Mouse (Mus musculus): Measurements from ENCODE around the gene Scn1b. TPM values are rescaled to one million over a fixed set of nuclear protein-coding genes. Genes with fewer than 3 reads are reported as not detected.
A peak's percentile ranks its signal among the peaks of the same experiment; 100 is the strongest.

The Scn1b gene
- polyA plus RNA-seq, 1 experiment from 2014 or later: 1.1 TPM

DNA sequence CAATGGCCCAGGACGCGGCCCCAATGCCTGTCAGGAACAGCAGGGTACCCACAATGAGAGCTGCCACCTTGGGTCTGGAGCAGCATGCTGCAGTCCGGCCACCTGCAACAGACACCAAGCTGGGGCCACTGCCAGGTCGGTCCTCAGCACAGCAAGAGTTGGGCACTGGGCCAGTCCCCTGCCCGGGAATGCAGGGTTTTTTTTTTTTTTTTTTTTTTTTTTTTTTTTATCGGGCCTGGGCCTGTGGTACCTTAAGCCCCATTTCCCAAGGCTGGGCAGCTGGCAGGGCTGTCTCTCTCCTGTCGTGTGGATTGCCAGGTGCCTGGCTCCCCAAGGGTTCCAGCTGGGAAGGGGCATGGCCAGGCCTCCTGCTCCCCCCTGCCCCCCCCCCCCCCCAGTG is 17.7 kb downstream of the Scn1b start:
- Histone ChIP-seq H3K36me3 (ENCODE audit: poor library complexity, severe bottlenecking) (no peaks in the 10 kb centered on the region), H3K27ac (no peak overlapping the region), H3K4me2 (no peak overlapping the region), H3K9me3 (replicated peaks) (no peaks in the 10 kb centered on the region), H3K27me3 (no peaks in the 10 kb centered on the region), H3K9ac (no peak overlapping the region), H3K4me1 (no peaks in the 10 kb centered on the region), H3K4me3 (no peak overlapping the region)
- 30% methylated on average over 6 of the region's 7 CpGs for WGBS
- ATAC-seq: no peak

- H3K27me3 ChIP-seq: no peaks in the 10 kb centered on the region
- no peak overlapping the region for H3K27ac ChIP-seq
- no peak overlapping the region for H3K9ac ChIP-seq
- no peak for ATAC-seq
- H3K4me3 ChIP-seq: no peak overlapping the region
- H3K4me1 ChIP-seq: no peaks in the 10 kb centered on the region
- no peaks in the 10 kb centered on the region for H3K9me3 ChIP-seq (replicated peaks)
- no peak overlapping the region for H3K4me2 ChIP-seq
- H3K36me3 ChIP-seq (ENCODE audit: poor library complexity, severe bottlenecking): no peaks in the 10 kb centered on the region
- 87% methylated on average over 11 of the region's 11 CpGs for WGBS
These were observed 19.0 kb downstream of the Scn1b start for GRCm38 (mm10) chr7:31107781-31108180.

DNA sequence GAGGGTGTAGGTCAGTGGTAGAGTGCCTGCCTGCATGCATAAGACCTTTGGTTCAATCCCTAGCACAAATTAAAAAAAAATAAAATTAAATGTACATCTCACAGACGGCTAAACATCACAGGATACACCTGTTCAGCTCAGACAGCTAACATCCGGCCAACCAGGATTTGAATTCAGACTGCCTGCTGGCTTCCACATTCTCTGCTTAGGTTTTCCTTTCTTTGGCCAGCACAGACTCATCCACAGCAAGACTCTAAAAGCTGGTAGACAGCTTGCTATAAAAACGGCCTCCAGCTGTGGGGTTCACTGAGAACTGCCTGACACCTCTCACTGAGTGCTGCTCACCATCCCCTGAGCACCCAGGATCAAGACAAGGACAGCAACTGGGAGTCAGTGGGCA is 20.6 kb downstream of the Scn1b start:
- Histone ChIP-seq H3K9me3 (replicated peaks) (no peaks in the 10 kb centered on the region), H3K27ac (no peak overlapping the region), H3K27me3 (no peaks in the 10 kb centered on the region), H3K9ac (no peak overlapping the region), H3K4me1 (no peaks in the 10 kb centered on the region), H3K4me2 (no peak overlapping the region), H3K4me3 (no peak overlapping the region), H3K36me3 (ENCODE audit: poor library complexity, severe bottlenecking) (no peaks in the 10 kb centered on the region)
- 63% methylated on average over 3 of the region's 3 CpGs for WGBS
- no peak for ATAC-seq

- H3K9me3 ChIP-seq (replicated peaks): no peaks in the 10 kb centered on the region
- no peak overlapping the region for H3K9ac ChIP-seq
- no peak overlapping the region for H3K27ac ChIP-seq
- no peaks in the 10 kb centered on the region for H3K27me3 ChIP-seq
- no peaks in the 10 kb centered on the region for H3K4me1 ChIP-seq
- no peaks in the 10 kb centered on the region for H3K36me3 ChIP-seq (ENCODE audit: poor library complexity, severe bottlenecking)
- WGBS: 76% methylated on average over 15 of the region's 15 CpGs
- H3K4me2 ChIP-seq: no peak overlapping the region
- ATAC-seq: no peak
- no peak overlapping the region for H3K4me3 ChIP-seq
These were observed 21.6 kb downstream of the Scn1b start for GRCm38 (mm10) chr7:31105061-31105768.

- Histone ChIP-seq H3K36me3 (ENCODE audit: poor library complexity, severe bottlenecking) (no peaks in the 10 kb centered on the region), H3K9ac (no peak overlapping the region), H3K4me1 (no peaks in the 10 kb centered on the region), H3K4me2 (no peak overlapping the region), H3K9me3 (replicated peaks) (no peaks in the 10 kb centered on the region), H3K27ac (no peak overlapping the region), H3K4me3 (no peak overlapping the region), H3K27me3 (no peaks in the 10 kb centered on the region)
- WGBS: 83% methylated on average over 14 of the region's 14 CpGs
- ATAC-seq: no peak
These were observed 26.0 kb downstream of the Scn1b start for GRCm38 (mm10) chr7:31100786-31101185.

- H3K4me2 ChIP-seq: no peak overlapping the region
- no peak for ATAC-seq
- WGBS: 88% methylated on average over 6 of the region's 6 CpGs
- no peaks in the 10 kb centered on the region for H3K27me3 ChIP-seq
- no peak overlapping the region for H3K9ac ChIP-seq
- no peak overlapping the region for H3K4me3 ChIP-seq
- no peak overlapping the region for H3K27ac ChIP-seq
- H3K9me3 ChIP-seq (replicated peaks): no peaks in the 10 kb centered on the region
- no peaks in the 10 kb centered on the region for H3K4me1 ChIP-seq
- H3K36me3 ChIP-seq (ENCODE audit: poor library complexity, severe bottlenecking): no peaks in the 10 kb centered on the region
These were observed 27.2 kb downstream of the Scn1b start for GRCm38 (mm10) chr7:31099612-31099982.

GRCm38 (mm10) chr7:31098697-31099611 is 27.8 kb downstream of the Scn1b start:
- H3K27me3 ChIP-seq: no peaks in the 10 kb centered on the region
- H3K27ac ChIP-seq: no peak overlapping the region
- H3K36me3 ChIP-seq (ENCODE audit: poor library complexity, severe bottlenecking): no peaks in the 10 kb centered on the region
- no peaks in the 10 kb centered on the region for H3K9me3 ChIP-seq (replicated peaks)
- 77% methylated on average over 22 of the region's 22 CpGs for WGBS
- H3K4me2 ChIP-seq: no peak overlapping the region
- no peak overlapping the region for H3K4me3 ChIP-seq
- H3K4me1 ChIP-seq: no peaks in the 10 kb centered on the region
- no peak for ATAC-seq
- no peak overlapping the region for H3K9ac ChIP-seq

DNA sequence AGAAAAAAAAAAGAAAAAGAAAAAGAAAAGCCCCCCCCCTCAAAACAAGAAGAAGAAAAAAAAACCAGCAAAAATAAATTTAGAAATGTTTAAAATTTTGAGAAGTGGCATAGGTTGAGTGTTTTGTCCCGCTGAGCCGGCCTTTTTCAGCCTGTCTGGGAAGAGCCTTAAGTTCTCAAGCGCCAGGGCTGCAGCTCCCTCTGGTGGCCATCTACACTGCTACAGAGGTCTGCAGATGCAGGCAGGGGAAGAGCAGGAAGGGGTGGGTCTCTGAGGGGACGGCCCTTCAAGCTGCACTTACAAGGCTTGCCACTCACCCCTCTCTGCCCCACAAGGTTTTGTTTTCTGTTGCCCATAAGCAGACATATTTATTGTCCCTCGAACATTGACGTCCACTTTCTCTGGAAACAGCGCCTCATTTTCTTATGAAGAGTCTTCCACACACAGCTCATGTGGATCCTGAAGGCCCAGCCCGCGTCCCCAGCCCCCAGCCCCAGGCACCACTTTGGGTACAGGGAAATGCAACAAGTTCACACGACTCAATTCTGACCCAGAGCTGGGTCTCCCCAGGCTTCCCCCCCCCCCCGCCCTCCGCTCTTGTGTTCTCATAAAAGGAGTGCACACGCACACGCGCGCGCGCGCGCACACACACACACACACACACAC is 29.1 kb downstream of the Scn1b start:
- no peak overlapping the region for H3K9ac ChIP-seq
- H3K4me1 ChIP-seq: no peaks in the 10 kb centered on the region
- H3K27me3 ChIP-seq: no peaks in the 10 kb centered on the region
- no peaks in the 10 kb centered on the region for H3K9me3 ChIP-seq (replicated peaks)
- H3K4me2 ChIP-seq: peak overlapping the region; percentile 49
- WGBS: 36% methylated on average over 20 of the region's 20 CpGs
- no peak overlapping the region for H3K27ac ChIP-seq
- peak overlapping the region; percentile 20 for H3K4me3 ChIP-seq
- ATAC-seq: peak; percentile 96
- H3K36me3 ChIP-seq (ENCODE audit: poor library complexity, severe bottlenecking): no peaks in the 10 kb centered on the region

DNA sequence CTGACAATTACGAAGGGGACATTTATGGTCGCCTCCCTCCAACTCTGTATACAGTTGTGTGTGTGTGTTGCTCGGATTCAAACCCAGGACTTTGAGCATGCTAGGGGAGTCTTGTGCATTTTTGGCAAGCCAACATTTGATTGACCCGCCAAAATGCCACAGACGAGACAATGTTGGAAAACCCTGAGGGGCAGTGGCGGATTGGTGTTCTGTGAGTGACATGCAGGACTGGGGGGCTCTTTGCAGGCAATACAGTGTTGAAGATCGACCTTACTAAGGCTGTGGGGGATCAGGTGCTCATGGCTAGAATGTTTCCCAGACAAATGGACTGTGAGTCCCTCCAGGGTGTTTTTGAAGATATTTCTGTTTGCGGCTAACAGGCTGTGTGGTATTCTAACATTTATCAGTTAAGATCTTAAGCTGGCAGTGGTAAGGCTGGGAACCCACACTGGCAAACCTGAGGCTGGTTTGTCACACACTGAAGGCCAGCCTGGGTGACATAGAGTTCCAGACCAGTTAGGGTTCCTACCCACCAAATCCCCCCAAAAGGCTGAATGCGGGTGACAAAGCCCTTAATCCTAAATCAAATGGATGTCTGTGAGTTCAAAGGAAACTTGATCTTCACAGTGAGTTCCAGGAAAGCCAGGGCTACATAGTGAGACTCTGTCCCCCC is 29.8 kb downstream of the Scn1b start:
- Histone ChIP-seq H3K4me1 (no peaks in the 10 kb centered on the region), H3K4me3 (no peak overlapping the region), H3K4me2 (no peak overlapping the region), H3K27me3 (no peaks in the 10 kb centered on the region), H3K9me3 (replicated peaks) (no peaks in the 10 kb centered on the region), H3K36me3 (ENCODE audit: poor library complexity, severe bottlenecking) (no peaks in the 10 kb centered on the region), H3K9ac (no peak overlapping the region), H3K27ac (no peak overlapping the region)
- ATAC-seq: no peak
- 76% methylated on average over 9 of the region's 9 CpGs for WGBS

- Histone ChIP-seq H3K4me3 (no peak overlapping the region), H3K9me3 (replicated peaks) (no peaks in the 10 kb centered on the region; the same call in 1 of the 2 replicates), H3K36me3 (ENCODE audit: poor library complexity, severe bottlenecking) (no peaks in the 10 kb centered on the region), H3K4me2 (no peak overlapping the region), H3K27me3 (no peaks in the 10 kb centered on the region), H3K27ac (no peak overlapping the region), H3K4me1 (no peaks in the 10 kb centered on the region), H3K9ac (no peak overlapping the region)
- 28% methylated on average over 12 of the region's 12 CpGs for WGBS
- ATAC-seq: no peak
These were observed 31.9 kb downstream of the Scn1b start for GRCm38 (mm10) chr7:31094774-31095501.

- no peak overlapping the region for H3K4me2 ChIP-seq
- WGBS: 90% methylated on average over 2 of the region's 2 CpGs
- H3K4me3 ChIP-seq: no peak overlapping the region
- no peak for ATAC-seq
- H3K4me1 ChIP-seq: 0 out of 2 replicates have a peak, but pooled peaks cover 4% of the 10 kb centered on the region
- no peaks in the 10 kb centered on the region for H3K36me3 ChIP-seq (ENCODE audit: poor library complexity, severe bottlenecking)
- H3K9ac ChIP-seq: no peak overlapping the region
- no peak overlapping the region for H3K27ac ChIP-seq
- H3K27me3 ChIP-seq: no peaks in the 10 kb centered on the region
- H3K9me3 ChIP-seq (replicated peaks): no peaks in the 10 kb centered on the region; the same call in 1 of the 2 replicates
These were observed 37.1 kb downstream of the Scn1b start for GRCm38 (mm10) chr7:31089721-31090120.

All from forebrain, embryonic 13.5 days (tissue).